Comparison of ENCODE assay signal across 8 mouse cellular contexts in the genomic region with DNA sequence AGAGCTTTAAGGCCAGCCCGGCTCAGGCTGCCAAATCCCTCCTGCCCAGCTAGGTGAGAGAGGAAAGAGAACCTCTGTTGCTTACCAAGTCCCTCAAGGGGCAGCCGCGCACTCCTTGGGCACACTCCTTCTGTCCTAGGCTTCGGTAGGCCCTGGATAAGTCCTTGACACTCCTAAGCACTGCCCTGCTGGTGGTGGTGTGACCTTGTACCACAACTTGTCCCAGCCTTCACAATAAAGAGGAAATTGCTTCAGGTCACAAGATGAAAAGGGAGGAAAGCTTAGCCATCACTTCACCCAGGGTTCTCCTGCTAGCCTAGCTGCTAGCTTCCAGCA. TPM values are rescaled to one million over a fixed set of nuclear protein-coding genes. Genes with fewer than 3 reads are reported as not detected.
DNase-seq lines count a peak whose midpoint lies in the region; ATAC-seq and TF ChIP-seq lines count a peak whose summit lies in the region.

A gene (minus strand): TSS at position 132 of the 336 bp plus-strand sequence.

- no peak for TF ChIP-seq CTCF in lung, adult 2 months (IDR thresholded peaks at IDR 0.05; ENCODE audit: insufficient read depth, low read length)

- H3K4me2 ChIP-seq in forebrain, embryonic 11.5 days (ENCODE audit: low read depth, low read length, severe bottlenecking) = peak within 1 kb of the TSS; percentile 82
- H3K4me2 ChIP-seq in neural tube, embryonic 13.5 days = peak within 1 kb of the TSS; percentile 89

- no peak for TF ChIP-seq POLR2A in lung, adult 2 months (IDR thresholded peaks at IDR 0.05; ENCODE audit: borderline replicate concordance, extremely low read depth, low read depth, low read length)

- peak within 1 kb of the TSS; percentile 65 for H3K9ac ChIP-seq in forebrain, embryonic 11.5 days (ENCODE audit: low read length)
- H3K9ac ChIP-seq in neural tube, embryonic 13.5 days = peak within 1 kb of the TSS; percentile 78

- no peaks in the 10 kb centered on the region for H3K36me3 ChIP-seq in forebrain, embryonic 11.5 days (ENCODE audit: control insufficient read depth, insufficient read depth, low read length)
- H3K36me3 ChIP-seq in neural tube, embryonic 13.5 days = no peaks in the 10 kb centered on the region

- peak; percentile 26; the same call in 1 of the 2 replicates for ATAC-seq in forebrain, embryonic 11.5 days (replicated peaks; ENCODE audit: low FRiP score)
- ATAC-seq in neural tube, embryonic 13.5 days (ENCODE audit: low read depth) = peak; percentile 25
- no peak for ATAC-seq in megakaryocyte, adult 5-6 weeks (ENCODE audit: poor library complexity, severe bottlenecking)

- no peaks in the 10 kb centered on the region for H3K9me3 ChIP-seq in forebrain, embryonic 11.5 days (ENCODE audit: control insufficient read depth, low read length)
- H3K9me3 ChIP-seq in neural tube, embryonic 13.5 days = no peaks in the 10 kb centered on the region

- H3K4me3 ChIP-seq in lung, adult 2 months (replicated peaks; ENCODE audit: extremely low read depth, low read depth, low read length) = peak within 1 kb of the TSS; percentile 28
- H3K4me3 ChIP-seq in forebrain, embryonic 11.5 days (ENCODE audit: low read depth, low read length) = peak within 1 kb of the TSS; percentile 52
- H3K4me3 ChIP-seq in neural tube, embryonic 13.5 days = peak within 1 kb of the TSS; percentile 52

- WGBS in lung, adult 2 months = 29% methylated on average over 4 of the region's 4 CpGs
- 13% methylated on average over 4 of the region's 4 CpGs for WGBS in forebrain, embryonic 11.5 days
- 12% methylated on average over 4 of the region's 4 CpGs for WGBS in neural tube, embryonic 13.5 days

- H3K27me3 ChIP-seq in forebrain, embryonic 11.5 days (ENCODE audit: control insufficient read depth, insufficient read depth, low read length) = peaks cover 23% of the 10 kb centered on the region
- peaks cover 31% of the 10 kb centered on the region for H3K27me3 ChIP-seq in neural tube, embryonic 13.5 days

- H3K4me1 ChIP-seq in lung, adult 2 months (ENCODE audit: control insufficient read depth, insufficient read depth, low read length) = no peaks in the 10 kb centered on the region
- peaks cover 3% of the 10 kb centered on the region; the same call in 1 of the 2 replicates for H3K4me1 ChIP-seq in forebrain, embryonic 11.5 days (replicated peaks; ENCODE audit: control insufficient read depth, insufficient read depth, low read length)
- H3K4me1 ChIP-seq in neural tube, embryonic 13.5 days (replicated peaks) = peaks cover 22% of the 10 kb centered on the region

- DNase-seq in lung, adult 2 months = no peak
- DNase-seq in lung, postnatal 10 days = no peak
- DNase-seq in forebrain, embryonic 11.5 days (ENCODE audit: low spot score) = no peak
- DNase-seq in left cerebral cortex, adult 8-10 months (ENCODE audit: low spot score in 2 of 2) = no peak
- no peak for DNase-seq in spleen, adult 12 weeks (ENCODE audit: low spot score)
- DNase-seq in urinary bladder, postnatal 36 days (ENCODE audit: low spot score in 2 of 2) = no peak

- H3K27ac ChIP-seq in forebrain, embryonic 11.5 days (ENCODE audit: low read depth, low read length) = no peak within 1 kb of the TSS
- peak within 1 kb of the TSS; percentile 61; the same call in 1 of the 2 replicates for H3K27ac ChIP-seq in neural tube, embryonic 13.5 days (replicated peaks)

RNA-seq across cellular contexts. Expression of the gene that starts here (rescaled TPM):
- polyA plus RNA-seq in lung, adult 2 months (2012; rRNA removed) = 0.85 and 1.0 TPM in 2 replicates
- 0.80 and 0.84 TPM in 2 replicates for polyA plus RNA-seq in forebrain, embryonic 11.5 days (2014; fragmentation: Nextera tagmentation; extraction: Ambion mirVana)
- total RNA-seq in left cerebral cortex, adult 8-10 months (2022) = 10 to 100 TPM; 75.8 to 83.7 (median 76.9) TPM
- 1.4 and 1.8 TPM in 2 replicates for polyA plus RNA-seq in neural tube, embryonic 13.5 days (2015; fragmentation: Nextera tagmentation; extraction: Ambion mirVana)
- not detected in 2 replicates for total RNA-seq in megakaryocyte, adult 5-6 weeks (2015)
- total RNA-seq in megakaryocyte, adult 5-6 weeks (2017) = not detected in 2 replicates

Comparison
In these comparisons a context has a peak if more than half of its experiments do, and no peak if none do; other contexts are left out.
1. RNA of the gene that starts here (total RNA-seq): 75.8 to 83.7 TPM in left cerebral cortex, adult 8-10 months; not detected in megakaryocyte, adult 5-6 weeks; every median in the first group is over 10 times any median in the second.
2. Peak in ATAC-seq, H3K4me3 ChIP-seq, H3K9ac ChIP-seq and H3K4me2 ChIP-seq in forebrain, embryonic 11.5 days; RNA of the gene not detected or under 1 TPM.
3. Peak in every context shown above with its lines, with median percentiles within 50 percentile points of each other: H3K4me3 ChIP-seq.